Mouse (Mus musculus) kidney, adult 2 months (tissue): ENCODE data around the gene Ddx49. TPM values are rescaled to one million over a fixed set of nuclear protein-coding genes. Genes with fewer than 3 reads are reported as not detected.

Source experiments
- DNase-seq: peaks from one replicate; pipeline ENCODE4 v3.0.0; 2021
- H3K27ac ChIP-seq: fragments of 200-500 bp; 2 replicates; pipeline ENCODE4 v1.5.1; 2012; ENCODE audit warnings: low read depth, low read length, control low read depth, inconsistent platforms; ENCODE audit not compliant: insufficient read depth
- H3K27me3 ChIP-seq: fragments of 200-500 bp; replicated peaks from 2 replicates; pipeline ENCODE4 v1.6.1; 2012; ENCODE audit warnings: mild to moderate bottlenecking, moderate library complexity, low read length, inconsistent platforms; ENCODE audit not compliant: control insufficient read depth, insufficient read depth
- H3K36me3 ChIP-seq: fragments of 200-500 bp; 2 replicates; pipeline ENCODE4 v1.6.1; 2012; ENCODE audit warnings: mild to moderate bottlenecking, moderate library complexity, low read length, inconsistent platforms; ENCODE audit not compliant: control insufficient read depth, insufficient read depth
- H3K4me1 ChIP-seq: fragments of 200-500 bp; 2 replicates; pipeline ENCODE4 v1.6.1; 2011; ENCODE audit warnings: low read length; ENCODE audit not compliant: control insufficient read depth, insufficient read depth
- H3K4me3 ChIP-seq: fragments of 200-500 bp; 2 replicates; pipeline ENCODE4 v1.5.1; 2011; ENCODE audit warnings: mild to moderate bottlenecking, low read depth, low read length, control low read depth; ENCODE audit not compliant: insufficient read depth
- CTCF ChIP-seq: fragments of 200-500 bp; conservative IDR thresholded peaks from 2 replicates; pipeline ENCODE4 v1.5.1; 2011; ENCODE audit warnings: low read depth, mild to moderate bottlenecking, control low read depth, low read length, moderate library complexity, mixed read lengths; ENCODE audit not compliant: insufficient read depth, insufficient read length
- POLR2A ChIP-seq: fragments of 200-500 bp; IDR thresholded peaks from one replicate; pipeline ENCODE4 v1.6.1; 2011; ENCODE audit warnings: low read depth, low read length, control low read depth
- WGBS: fragments of 180-500 bp; shearing (Covaris S2); methylation state at CpG from one replicate; pipeline ENCODE4 v1.1.7; 2018; 5-methylcytosine and 5-hydroxymethylcytosine counted together
- polyA plus RNA-seq: library from polyadenylated mRNA; depleted of rRNA; stranded (reverse); fragments of >200 nt; gene quantifications from 2 replicates; pipeline ENCODE4 v1.2.3, GENCODE M21; 2012

Gene Ddx49
- polyA plus RNA-seq, 1 experiment, result 38.8 TPM

GRCm38 (mm10) chr8:70293988-70294405, 8.3 kb downstream of the Ddx49 start:
- Histone ChIP-seq H3K27me3 (no peaks in the 10 kb centered on the region), H3K4me3 (no peak overlapping the region), H3K4me1 (no peaks in the 10 kb centered on the region), H3K27ac (no peak overlapping the region), H3K36me3 (no peaks in the 10 kb centered on the region; the same call in 1 of the 2 replicates)
- DNase-seq, result no peak
- WGBS, result 41% methylated on average over 5 of the region's 5 CpGs
- TF ChIP-seq POLR2A, result no peak
- no peak for TF ChIP-seq CTCF

- TF ChIP-seq CTCF, result peak; percentile 42
- TF ChIP-seq POLR2A, result no peak
- 89% methylated on average over 8 of the region's 8 CpGs for WGBS
- Histone ChIP-seq H3K36me3 (no peaks in the 10 kb centered on the region), H3K27me3 (no peaks in the 10 kb centered on the region), H3K27ac (no peak overlapping the region), H3K4me1 (peaks cover 4% of the 10 kb centered on the region; the same call in 1 of the 2 replicates), H3K4me3 (no peak overlapping the region)
- DNase-seq, result no peak
Observed at GRCm38 (mm10) chr8:70286737-70287136, 15.6 kb downstream of the Ddx49 start.

GRCm38 (mm10) chr8:70285304-70285703, 17.0 kb downstream of the Ddx49 start:
- no peak overlapping the region for H3K4me3 ChIP-seq
- WGBS, result 95% methylated on average over 15 of the region's 15 CpGs
- H3K36me3 ChIP-seq, result no peaks in the 10 kb centered on the region
- H3K27ac ChIP-seq, result no peak overlapping the region
- H3K27me3 ChIP-seq, result no peaks in the 10 kb centered on the region
- DNase-seq, result no peak
- TF ChIP-seq POLR2A, result no peak
- no peak for TF ChIP-seq CTCF
- H3K4me1 ChIP-seq, result peaks cover 4% of the 10 kb centered on the region; the same call in 1 of the 2 replicates

GRCm38 (mm10) chr8:70284421-70284820, 17.9 kb downstream of the Ddx49 start:
- Histone ChIP-seq H3K27ac (no peak overlapping the region), H3K4me3 (no peak overlapping the region), H3K4me1 (peaks cover 4% of the 10 kb centered on the region; the same call in 1 of the 2 replicates), H3K36me3 (no peaks in the 10 kb centered on the region), H3K27me3 (no peaks in the 10 kb centered on the region)
- TF ChIP-seq CTCF (no peak), POLR2A (no peak)
- no peak for DNase-seq
- WGBS, result 53% methylated on average over 5 of the region's 5 CpGs

GRCm38 (mm10) chr8:70283136-70284077, 18.9 kb downstream of the Ddx49 start:
- 2% methylated on average over 55 of the region's 55 CpGs for whole genome bisulfite sequencing
- no peak for TF ChIP-seq POLR2A
- no peak for TF ChIP-seq CTCF
- peaks cover 4% of the 10 kb centered on the region; the same call in 1 of the 2 replicates for H3K4me1 ChIP-seq
- H3K4me3 ChIP-seq, result peak overlapping the region; percentile 88
- no peaks in the 10 kb centered on the region for H3K27me3 ChIP-seq
- H3K36me3 ChIP-seq, result no peaks in the 10 kb centered on the region
- DNase-seq, result peak; percentile 28
- 0 out of 2 replicates have a peak overlapping the region, but pooled peaks have one; percentile 7 for H3K27ac ChIP-seq

GRCm38 (mm10) chr8:70282603-70283135, 19.6 kb downstream of the Ddx49 start, which contains the start of gene Homer3:
Homer3 (plus strand) TSS chr8:70282827.
- H3K4me1 ChIP-seq, result peaks cover 4% of the 10 kb centered on the region; the same call in 1 of the 2 replicates
- WGBS, result 1% methylated on average over 32 of the region's 36 CpGs
- H3K27me3 ChIP-seq, result no peaks in the 10 kb centered on the region
- peak within 1 kb of the TSS; percentile 7 for H3K27ac ChIP-seq
- peak; percentile 94 for DNase-seq
- TF ChIP-seq POLR2A (no peak), CTCF (peak; percentile 60)
- no peaks in the 10 kb centered on the region for H3K36me3 ChIP-seq
- peak within 1 kb of the TSS; percentile 88 for H3K4me3 ChIP-seq

GRCm38 (mm10) chr8:70281001-70281400, 21.3 kb downstream of the Ddx49 start:
- H3K27me3 ChIP-seq, result no peaks in the 10 kb centered on the region
- DNase-seq, result no peak
- H3K36me3 ChIP-seq, result no peaks in the 10 kb centered on the region
- no peak overlapping the region for H3K27ac ChIP-seq
- 50% methylated on average over 3 of the region's 3 CpGs for WGBS
- no peak overlapping the region for H3K4me3 ChIP-seq
- TF ChIP-seq POLR2A (no peak), CTCF (no peak)
- peaks cover 4% of the 10 kb centered on the region; the same call in 1 of the 2 replicates for H3K4me1 ChIP-seq
